Mouse (Mus musculus) forebrain, embryonic 10.5 days (tissue): Measurements from ENCODE around the gene Osgin1. TPM values are rescaled to one million over a fixed set of nuclear protein-coding genes. Genes with fewer than 3 reads are reported as not detected.

Experiments
- DNase-seq: peaks from one replicate; pipeline ENCODE4 v3.0.0-alpha.2; 2017; ENCODE audit warnings: low spot score; ENCODE audit errors: extremely low spot score
- H3K27ac ChIP-seq: fragments of 300-500 bp; sonication (generic); 2 replicates; pipeline ENCODE4 v1.5.1; 2016; ENCODE audit warnings: mild to moderate bottlenecking
- H3K27me3 ChIP-seq: fragments of 300-500 bp; sonication (generic); 2 replicates; pipeline ENCODE4 v1.6.1; 2016; ENCODE audit warnings: mild to moderate bottlenecking; ENCODE audit not compliant: poor library complexity, severe bottlenecking
- H3K36me3 ChIP-seq: fragments of 300-500 bp; sonication (generic); replicated peaks from 2 replicates; pipeline ENCODE4 v1.6.1; 2016; ENCODE audit warnings: mild to moderate bottlenecking, moderate library complexity
- H3K4me1 ChIP-seq: fragments of 300-500 bp; sonication (generic); 2 replicates; pipeline ENCODE4 v1.6.1; 2016
- H3K4me3 ChIP-seq: fragments of 300-500 bp; sonication (generic); 2 replicates; pipeline ENCODE4 v1.5.1; 2016; ENCODE audit warnings: mild to moderate bottlenecking, moderate library complexity
- H3K9me3 ChIP-seq: fragments of 300-500 bp; sonication (generic); 2 replicates; pipeline ENCODE4 v1.6.1; 2016; ENCODE audit warnings: mild to moderate bottlenecking, moderate library complexity
- WGBS: fragments of 180-500 bp; shearing (Covaris S2); methylation state at CpG from one replicate; pipeline ENCODE4 v1.1.7; 2016; 5-methylcytosine and 5-hydroxymethylcytosine counted together
- polyA plus RNA-seq: library from polyadenylated mRNA; unstranded; fragments of >200 nt; fragmentation: Nextera tagmentation; extraction: Ambion mirVana; gene quantifications from 2 replicates; pipeline ENCODE4 v1.2.1, GENCODE M21; 2016

The Osgin1 gene
- polyA plus RNA-seq: 0.48 and 0.73 TPM in 2 replicates

DNA sequence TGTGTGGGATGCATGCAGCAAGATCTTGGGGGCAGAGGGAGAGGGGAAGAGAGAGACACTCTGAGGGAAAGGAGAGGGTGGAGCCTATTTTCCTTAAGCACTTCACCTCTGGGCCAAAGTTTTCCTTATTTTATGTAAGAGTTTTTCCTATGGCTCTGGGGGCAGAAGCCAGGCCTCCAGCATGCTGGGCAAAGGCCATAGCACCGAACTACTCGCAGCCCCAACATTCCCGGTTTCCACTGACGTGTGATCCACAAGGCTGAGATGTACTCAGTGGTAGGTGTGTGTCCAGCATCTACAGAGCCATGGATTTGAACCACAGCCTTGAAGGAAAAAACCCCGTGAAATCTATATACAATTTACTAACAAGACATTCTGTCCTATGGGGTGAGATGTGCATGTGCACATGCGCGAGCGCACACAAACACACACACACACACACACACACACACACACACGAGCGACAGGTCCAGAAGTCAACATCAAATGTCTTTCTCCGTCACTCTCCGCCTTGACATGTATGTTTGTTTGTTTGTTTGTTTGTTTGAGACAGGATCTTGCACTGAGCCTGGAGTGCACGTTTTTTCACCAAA is at the start of gene Osgin1:
TSS of gene Osgin1 (plus strand) at position 543 of the 593 bp plus-strand sequence.
- no peak for DNase-seq
- H3K27ac ChIP-seq: 0 out of 2 replicates have a peak within 1 kb of the TSS, but pooled peaks have one; percentile 2
- no peaks in the 10 kb centered on the region for H3K9me3 ChIP-seq
- H3K27me3 ChIP-seq: peaks cover 5% of the 10 kb centered on the region
- no peak within 1 kb of the TSS for H3K4me3 ChIP-seq
- H3K36me3 ChIP-seq: no peaks in the 10 kb centered on the region
- 91% methylated on average over 13 of the region's 13 CpGs for WGBS
- peaks cover 34% of the 10 kb centered on the region for H3K4me1 ChIP-seq

GRCm38 (mm10) chr8:119384478-119384877 is 49.4 kb upstream of the Osgin1 start:
- Histone ChIP-seq H3K4me3 (no peak overlapping the region), H3K9me3 (no peaks in the 10 kb centered on the region), H3K27me3 (no peaks in the 10 kb centered on the region), H3K4me1 (no peaks in the 10 kb centered on the region), H3K27ac (no peak overlapping the region), H3K36me3 (no peaks in the 10 kb centered on the region)
- 28% methylated on average over 10 of the region's 10 CpGs for WGBS
- peak; percentile 53 for DNase-seq

- no peak overlapping the region for H3K27ac ChIP-seq
- H3K4me1 ChIP-seq: no peaks in the 10 kb centered on the region
- H3K9me3 ChIP-seq: no peaks in the 10 kb centered on the region
- DNase-seq: no peak
- no peak overlapping the region for H3K4me3 ChIP-seq
- 80% methylated on average over 6 of the region's 6 CpGs for WGBS
- H3K27me3 ChIP-seq: no peaks in the 10 kb centered on the region
- H3K36me3 ChIP-seq: no peaks in the 10 kb centered on the region
Measured at GRCm38 (mm10) chr8:119385854-119386253, 48.1 kb upstream of the Osgin1 start.

GRCm38 (mm10) chr8:119386988-119387387 is 46.9 kb upstream of the Osgin1 start:
- H3K27ac ChIP-seq: no peak overlapping the region

GRCm38 (mm10) chr8:119394097-119394496 is 39.8 kb upstream of the Osgin1 start:
- H3K4me3 ChIP-seq: peak overlapping the region; percentile 93
- H3K27me3 ChIP-seq: peaks cover 12% of the 10 kb centered on the region; the same call in 1 of the 2 replicates
- peaks cover 25% of the 10 kb centered on the region for H3K4me1 ChIP-seq
- 82% methylated on average over 9 of the region's 9 CpGs for WGBS
- DNase-seq: no peak
- peaks cover 9% of the 10 kb centered on the region for H3K36me3 ChIP-seq
- H3K27ac ChIP-seq: peak overlapping the region; percentile 87
- H3K9me3 ChIP-seq: no peaks in the 10 kb centered on the region

More at GRCm38 (mm10) chr8:119386988-119387387, 46.9 kb upstream of the Osgin1 start:
- WGBS: 79% methylated on average over 6 of the region's 6 CpGs
- Histone ChIP-seq H3K4me3 (no peak overlapping the region), H3K9me3 (no peaks in the 10 kb centered on the region), H3K27me3 (no peaks in the 10 kb centered on the region), H3K36me3 (no peaks in the 10 kb centered on the region), H3K4me1 (no peaks in the 10 kb centered on the region)
- no peak for DNase-seq

DNA sequence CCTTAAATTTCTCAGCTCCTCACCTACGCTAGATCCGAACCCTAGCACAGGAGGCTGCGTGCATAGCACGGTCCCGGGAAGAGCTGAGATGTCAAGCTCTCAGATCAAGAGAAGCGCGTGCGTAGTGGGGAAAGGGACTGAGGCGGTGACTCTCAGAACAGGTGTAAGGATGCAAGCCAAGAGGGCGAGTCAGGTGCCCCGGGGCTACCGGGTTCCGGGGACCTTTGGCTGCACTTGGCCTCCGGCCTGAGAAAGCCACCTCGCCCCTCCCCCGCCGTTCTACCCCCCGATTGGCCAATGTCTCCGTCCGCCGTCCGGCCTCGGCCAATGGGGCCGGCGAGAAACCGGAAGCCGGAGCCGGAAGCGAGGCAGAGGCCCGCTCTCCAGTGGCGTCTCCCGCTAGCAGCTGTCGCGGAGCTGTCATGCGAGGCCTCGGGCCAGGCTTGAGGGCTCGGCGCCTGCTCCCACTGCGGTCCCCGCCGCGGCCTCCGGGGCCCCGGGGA is 39.3 kb upstream of the Osgin1 start, which contains the start of gene Mlycd:
TSS of gene Mlycd (plus strand) at position 355 of the 503 bp plus-strand sequence.
- peaks cover 9% of the 10 kb centered on the region for H3K36me3 ChIP-seq
- WGBS: 3% methylated on average over 44 of the region's 44 CpGs
- H3K27me3 ChIP-seq: peaks cover 12% of the 10 kb centered on the region; the same call in 1 of the 2 replicates
- peak within 1 kb of the TSS; percentile 87 for H3K27ac ChIP-seq
- H3K4me3 ChIP-seq: peak within 1 kb of the TSS; percentile 93
- no peaks in the 10 kb centered on the region for H3K9me3 ChIP-seq
- DNase-seq: peak; percentile 91
- H3K4me1 ChIP-seq: peaks cover 28% of the 10 kb centered on the region

DNA sequence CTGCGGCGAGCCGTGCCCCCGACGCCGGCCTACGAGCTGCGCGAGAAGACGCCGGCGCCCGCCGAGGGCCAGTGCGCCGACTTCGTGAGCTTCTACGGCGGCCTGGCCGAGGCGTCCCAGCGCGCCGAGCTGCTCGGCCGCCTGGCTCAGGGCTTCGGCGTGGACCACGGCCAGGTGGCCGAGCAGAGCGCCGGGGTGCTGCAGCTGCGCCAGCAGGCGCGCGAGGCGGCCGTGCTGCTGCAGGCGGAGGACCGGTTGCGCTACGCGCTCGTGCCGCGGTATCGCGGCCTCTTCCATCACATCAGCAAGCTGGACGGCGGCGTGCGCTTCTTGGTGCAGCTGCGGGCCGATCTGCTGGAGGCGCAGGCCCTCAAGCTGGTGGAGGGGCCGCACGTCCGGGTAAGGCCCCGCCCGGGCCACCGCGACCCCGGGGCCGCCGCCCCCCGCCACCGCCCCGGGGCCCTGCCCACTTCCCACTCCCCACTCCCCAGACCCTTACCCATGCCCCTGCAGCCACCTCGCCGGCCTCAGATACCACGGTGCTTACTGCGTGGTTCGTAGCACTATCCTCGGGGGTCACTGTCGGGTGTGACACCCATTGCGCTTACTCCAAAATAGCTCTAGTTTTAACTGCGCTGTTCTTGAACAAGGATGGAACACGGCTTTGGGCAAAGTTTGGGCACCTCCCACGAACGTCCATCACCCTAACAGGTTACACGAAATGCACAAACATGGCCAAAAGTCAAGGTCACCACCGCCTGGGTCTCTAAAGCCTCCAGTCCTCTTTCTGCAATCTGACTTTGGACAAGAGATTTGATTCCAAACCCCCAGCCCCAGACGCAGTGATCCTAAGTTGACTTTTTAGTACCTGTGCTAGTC is 38.6 kb upstream of the Osgin1 start:
- Histone ChIP-seq H3K4me1 (peaks cover 28% of the 10 kb centered on the region), H3K27me3 (peaks cover 12% of the 10 kb centered on the region; the same call in 1 of the 2 replicates), H3K9me3 (no peaks in the 10 kb centered on the region), H3K27ac (peak overlapping the region; percentile 87), H3K36me3 (peaks cover 9% of the 10 kb centered on the region), H3K4me3 (peak overlapping the region; percentile 93)
- DNase-seq: no peak
- WGBS: 7% methylated on average over 83 of the region's 83 CpGs

DNA sequence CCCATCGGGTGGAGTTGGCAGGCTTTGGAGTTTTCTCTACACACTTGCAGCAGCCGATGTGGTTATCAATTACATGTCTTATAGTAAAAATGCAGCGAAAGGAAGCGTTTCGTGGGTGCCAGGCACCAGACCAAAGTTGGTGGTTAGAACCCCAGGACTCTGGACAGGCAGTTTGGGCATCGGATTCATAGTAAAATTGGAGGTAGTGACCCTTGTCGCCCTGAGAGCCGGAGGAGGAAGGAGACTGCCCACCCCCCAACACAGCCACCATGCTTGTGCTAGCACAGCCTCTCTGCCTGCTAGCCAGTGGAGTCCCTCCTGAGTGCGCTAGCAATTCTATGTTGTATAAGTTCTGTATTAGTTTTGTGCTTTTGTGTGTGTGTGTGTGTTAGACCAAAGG is 35.4 kb upstream of the Osgin1 start:
- 88% methylated on average over 9 of the region's 9 CpGs for WGBS
- H3K27me3 ChIP-seq: peaks cover 12% of the 10 kb centered on the region; the same call in 1 of the 2 replicates

GRCm38 (mm10) chr8:119399255-119399654 is 34.7 kb upstream of the Osgin1 start:
- no peaks in the 10 kb centered on the region for H3K9me3 ChIP-seq
- peaks cover 13% of the 10 kb centered on the region for H3K36me3 ChIP-seq
- 87% methylated on average over 6 of the region's 6 CpGs for WGBS
- DNase-seq: no peak
- peaks cover 12% of the 10 kb centered on the region; the same call in 1 of the 2 replicates for H3K27me3 ChIP-seq
- peaks cover 24% of the 10 kb centered on the region for H3K4me1 ChIP-seq
- H3K4me3 ChIP-seq: no peak overlapping the region
- H3K27ac ChIP-seq: no peak overlapping the region

More for the DNA sequence above, 35.4 kb upstream of the Osgin1 start:
- Histone ChIP-seq H3K4me3 (no peak overlapping the region), H3K27ac (no peak overlapping the region), H3K9me3 (no peaks in the 10 kb centered on the region), H3K36me3 (peaks cover 13% of the 10 kb centered on the region), H3K4me1 (peaks cover 28% of the 10 kb centered on the region)
- DNase-seq: no peak

- H3K4me3 ChIP-seq: no peak overlapping the region
- WGBS: 88% methylated on average over 9 of the region's 9 CpGs
- peaks cover 21% of the 10 kb centered on the region for H3K36me3 ChIP-seq
- no peak overlapping the region for H3K27ac ChIP-seq
- H3K27me3 ChIP-seq: peaks cover 12% of the 10 kb centered on the region; the same call in 1 of the 2 replicates
- DNase-seq: no peak
- H3K4me1 ChIP-seq: peaks cover 15% of the 10 kb centered on the region
- no peaks in the 10 kb centered on the region for H3K9me3 ChIP-seq
Measured at GRCm38 (mm10) chr8:119400122-119400671, 33.7 kb upstream of the Osgin1 start.

GRCm38 (mm10) chr8:119400904-119401303 is 33.0 kb upstream of the Osgin1 start:
- Histone ChIP-seq H3K27ac (no peak overlapping the region), H3K27me3 (peaks cover 5% of the 10 kb centered on the region; the same call in 1 of the 2 replicates), H3K4me3 (no peak overlapping the region), H3K9me3 (no peaks in the 10 kb centered on the region), H3K4me1 (peaks cover 8% of the 10 kb centered on the region), H3K36me3 (peaks cover 23% of the 10 kb centered on the region)
- DNase-seq: no peak
- WGBS: 89% methylated on average over 3 of the region's 3 CpGs

- H3K4me3 ChIP-seq: no peak overlapping the region
- H3K27ac ChIP-seq: no peak overlapping the region
- 72% methylated on average over 10 of the region's 10 CpGs for WGBS
- no peaks in the 10 kb centered on the region for H3K27me3 ChIP-seq
- peaks cover 5% of the 10 kb centered on the region; the same call in 1 of the 2 replicates for H3K4me1 ChIP-seq
- no peaks in the 10 kb centered on the region for H3K9me3 ChIP-seq
- H3K36me3 ChIP-seq: peaks cover 31% of the 10 kb centered on the region
- DNase-seq: no peak
Measured at GRCm38 (mm10) chr8:119403912-119404311, 30.0 kb upstream of the Osgin1 start.
